Mouse (Mus musculus) ES-Bruce4 (cell line): Measurements from ENCODE around the gene S100a1. TPM values are rescaled to one million over a fixed set of nuclear protein-coding genes. Genes with fewer than 3 reads are reported as not detected.

Experiments
- H3K27ac ChIP-seq: 2 replicates; pipeline ENCODE4 v1.5.1; 2012; ENCODE audit warnings: low read length, inconsistent platforms; ENCODE audit not compliant: insufficient read depth
- H3K27me3 ChIP-seq: 2 replicates; pipeline ENCODE4 v1.6.1; 2012; ENCODE audit warnings: mild to moderate bottlenecking, low read length, inconsistent platforms; ENCODE audit not compliant: control insufficient read depth, poor library complexity, insufficient read depth, severe bottlenecking
- H3K36me3 ChIP-seq: 2 replicates; pipeline ENCODE4 v1.6.1; 2012; ENCODE audit warnings: inconsistent platforms, mild to moderate bottlenecking, low read length, moderate library complexity; ENCODE audit not compliant: control insufficient read depth, poor library complexity, insufficient read depth, severe bottlenecking
- H3K4me1 ChIP-seq: one replicate; pipeline ENCODE4 v1.8.1; 2011; ENCODE audit warnings: low read length; ENCODE audit not compliant: control insufficient read depth, insufficient read depth
- H3K4me3 ChIP-seq: 2 replicates; pipeline ENCODE4 v1.5.1; 2011; ENCODE audit warnings: low read depth, mild to moderate bottlenecking, low read length
- H3K9ac ChIP-seq: 2 replicates; pipeline ENCODE4 v1.6.1; 2012; ENCODE audit warnings: low read depth, mild to moderate bottlenecking, inconsistent platforms; ENCODE audit not compliant: poor library complexity, severe bottlenecking
- H3K9me3 ChIP-seq: replicated peaks from 2 replicates; pipeline ENCODE4 v1.6.1; 2012; ENCODE audit warnings: mild to moderate bottlenecking, low read length, inconsistent platforms; ENCODE audit not compliant: control insufficient read depth, poor library complexity, insufficient read depth, severe bottlenecking
- CTCF ChIP-seq: IDR thresholded peaks from one replicate; pipeline ENCODE4 v1.8.1; 2011; ENCODE audit warnings: low read depth, low read length
- EP300 ChIP-seq: IDR thresholded peaks from 2 replicates; pipeline ENCODE4 v1.6.1; 2011; ENCODE audit warnings: low read depth, low read length; ENCODE audit not compliant: insufficient read depth
- POLR2A ChIP-seq: IDR thresholded peaks from one replicate; pipeline ENCODE4 v1.8.1; 2011; ENCODE audit warnings: low read length; ENCODE audit not compliant: insufficient read depth
- polyA plus RNA-seq: library from polyadenylated mRNA; stranded (reverse); fragments of >200 nt; gene quantifications from 2 replicates; pipeline ENCODE4 v1.2.4, GENCODE M21; 2011; ENCODE audit warnings: low read depth; ENCODE audit not compliant: missing spikeins, insufficient read depth, insufficient read length

The S100a1 gene
- polyA plus RNA-seq: 46.3 and 50.4 TPM in 2 replicates

- H3K9ac ChIP-seq: peak within 1 kb of the TSS; percentile 9; the same call in 1 of the 2 replicates
- peaks cover 5% of the 10 kb centered on the region for H3K4me1 ChIP-seq
- H3K9me3 ChIP-seq: no peaks in the 10 kb centered on the region
- no peak within 1 kb of the TSS for H3K27ac ChIP-seq
- H3K4me3 ChIP-seq: peak within 1 kb of the TSS; percentile 55
- H3K27me3 ChIP-seq: no peaks in the 10 kb centered on the region
- peak; percentile 42 for TF ChIP-seq CTCF
- TF ChIP-seq EP300: no peak
- no peak for TF ChIP-seq POLR2A
- H3K36me3 ChIP-seq: no peaks in the 10 kb centered on the region
Observed at GRCm38 (mm10) chr3:90513796-90514590, at the start of gene S100a1, which contains the start of gene S100a13. Gene S100a1 (minus strand): TSS chr3:90514392. Gene S100a13 (plus strand): TSS chr3:90514435.

- TF ChIP-seq POLR2A: no peak
- no peak for TF ChIP-seq EP300
Observed at GRCm38 (mm10) chr3:90560008-90560628, 45.9 kb upstream of the S100a1 start, which contains the start of gene S100a3. Gene S100a3 (plus strand): TSS chr3:90560578.

GRCm38 (mm10) chr3:90555954-90556353 is 41.8 kb upstream of the S100a1 start:
- Histone ChIP-seq H3K27ac (no peak overlapping the region), H3K4me3 (no peak overlapping the region), H3K9ac (no peak overlapping the region), H3K4me1 (no peaks in the 10 kb centered on the region), H3K9me3 (no peaks in the 10 kb centered on the region), H3K27me3 (no peaks in the 10 kb centered on the region), H3K36me3 (no peaks in the 10 kb centered on the region)
- TF ChIP-seq POLR2A (no peak), EP300 (no peak)

More at GRCm38 (mm10) chr3:90560008-90560628, 45.9 kb upstream of the S100a1 start, which contains the start of gene S100a3:
- H3K9me3 ChIP-seq: no peaks in the 10 kb centered on the region
- H3K4me3 ChIP-seq: no peak within 1 kb of the TSS
- H3K9ac ChIP-seq: no peak within 1 kb of the TSS
- no peaks in the 10 kb centered on the region for H3K36me3 ChIP-seq
- H3K27me3 ChIP-seq: no peaks in the 10 kb centered on the region
- no peak within 1 kb of the TSS for H3K27ac ChIP-seq
- H3K4me1 ChIP-seq: no peaks in the 10 kb centered on the region

GRCm38 (mm10) chr3:90552231-90552630 is 38.0 kb upstream of the S100a1 start:
- Histone ChIP-seq H3K4me3 (no peak overlapping the region), H3K27me3 (no peaks in the 10 kb centered on the region), H3K27ac (no peak overlapping the region), H3K4me1 (no peaks in the 10 kb centered on the region), H3K9me3 (no peaks in the 10 kb centered on the region), H3K9ac (no peak overlapping the region), H3K36me3 (no peaks in the 10 kb centered on the region)
- no peak for TF ChIP-seq CTCF
- no peak for TF ChIP-seq EP300
- TF ChIP-seq POLR2A: no peak

- H3K36me3 ChIP-seq: no peaks in the 10 kb centered on the region
- H3K27me3 ChIP-seq: no peaks in the 10 kb centered on the region; the same call in 1 of the 2 replicates
- H3K4me3 ChIP-seq: no peak overlapping the region
- TF ChIP-seq POLR2A: no peak
- TF ChIP-seq CTCF: no peak
- TF ChIP-seq EP300: no peak
- no peaks in the 10 kb centered on the region for H3K4me1 ChIP-seq
- no peaks in the 10 kb centered on the region for H3K9me3 ChIP-seq
- H3K27ac ChIP-seq: no peak overlapping the region
- no peak overlapping the region for H3K9ac ChIP-seq
Observed at GRCm38 (mm10) chr3:90550421-90550790, 36.2 kb upstream of the S100a1 start.
